Mouse (Mus musculus): Measurements from ENCODE around the gene Ptpn23.

GRCm38 (mm10) chr9:110433045-110433444 is 25.0 kb upstream of the Ptpn23 start:
- no peak for TF ChIP-seq GATA1 (IDR thresholded peaks at IDR 0.05; ENCODE audit: low read length)
- no peak for TF ChIP-seq TAL1 (IDR thresholded peaks at IDR 0.05; ENCODE audit: low read length)
